Mouse (Mus musculus) megakaryocyte, embryonic 14.5 days (primary cell): Measurements from ENCODE around the gene Phc3.

Experiments
- FLI1 ChIP-seq: IDR thresholded peaks from 2 replicates; pipeline ENCODE4 v1.6.1; 2012; ENCODE audit warnings: low read length, inconsistent platforms, mixed read lengths
- GATA1 ChIP-seq: IDR thresholded peaks from 3 replicates; pipeline ENCODE4 v1.6.1; 2012; ENCODE audit warnings: mixed read lengths, low read length, inconsistent platforms, borderline replicate concordance

- TF ChIP-seq GATA1 (no peak), FLI1 (no peak)
These were observed 92.5 kb downstream of the Phc3 start for GRCm38 (mm10) chr3:30876709-30877108.
